Mouse (Mus musculus) cerebellum, adult 2 months (tissue): ENCODE measurements around the gene Gm17606.

Source experiments
- CTCF ChIP-seq: fragments of 200-500 bp; IDR thresholded peaks from 2 replicates; pipeline ENCODE4 v1.5.1; 2011; ENCODE audit warnings: low read depth, mild to moderate bottlenecking, control low read depth, low read length, moderate library complexity, borderline replicate concordance; ENCODE audit not compliant: insufficient read depth
- POLR2A ChIP-seq: fragments of 200-500 bp; IDR thresholded peaks from 2 replicates; pipeline ENCODE4 v1.6.1; 2011; ENCODE audit warnings: low read length, control low read depth, borderline replicate concordance; ENCODE audit not compliant: insufficient read depth

- TF ChIP-seq CTCF (no peak), POLR2A (no peak)
These were observed 31.5 kb upstream of the Gm17606 start for GRCm38 (mm10) chr14:54609245-54609644.
